Mouse (Mus musculus): ENCODE measurements at regions not wholly inside any gene's neighbourhood (a gene's known extent, or its start where the extent isn't known, plus 50 kb on each side); places are given as distances from the start of the nearest gene placed in this dataset.
"Not testable (repeated sequence)": the region's sequence is repeated elsewhere in the genome, so short reads cannot be mapped to it uniquely, and the experiment has no call there.

DNA sequence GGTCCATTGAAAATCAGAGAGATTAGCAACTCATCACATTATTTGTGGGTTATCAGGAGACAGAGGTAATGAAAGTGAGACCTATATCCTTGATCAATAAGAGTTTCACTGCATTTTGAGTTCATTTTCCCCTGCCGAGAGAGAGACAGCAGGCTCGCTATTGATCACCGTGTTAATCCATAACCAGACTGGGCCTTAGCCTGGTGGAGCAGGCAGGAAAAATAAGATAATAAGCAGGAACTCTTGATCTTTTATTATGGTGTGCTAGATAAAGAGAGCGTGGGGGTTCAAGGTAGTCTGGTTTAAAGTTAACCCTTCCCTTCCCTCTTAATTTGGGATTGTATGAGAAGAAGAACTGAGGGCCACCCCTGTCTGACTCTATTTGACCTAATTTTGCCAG is 113.3 kb downstream of the Nr2f2 start:
- in situ Hi-C loops (cut with MboI; ENCODE audit: low pct_ligation_motif_present, low pct_unique_long_range_greater_than_20kb, low sequenced_read_pairs) (no loop called here), dilution Hi-C loops (cut with MboI; ENCODE audit: extremely low pct_ligation_motif_present, extremely low pct_unique_long_range_greater_than_20kb, low sequenced_read_pairs) (no loop called here)
- peaks cover 66% of the 10 kb centered on the region for H3K9me3 ChIP-seq (replicated peaks; ENCODE audit: low read length)
- no peaks in the 10 kb centered on the region for H3K27me3 ChIP-seq (replicated peaks)
- H3K36me3 ChIP-seq (replicated peaks in 1 of 2; ENCODE audit: control insufficient read depth in 1 of 2, insufficient read depth in 1 of 2, low read length in 1 of 2) = no peaks in the 10 kb centered on the region
- TF ChIP-seq MYC (IDR thresholded peaks at IDR 0.05; ENCODE audit: low read depth, low read length) = no peak
- no peak for TF ChIP-seq MEF2A (IDR thresholded peaks at IDR 0.05; ENCODE audit: borderline replicate concordance, low read depth, low read length)
- no peak for TF ChIP-seq ELF1 (IDR thresholded peaks at IDR 0.05; ENCODE audit: low read depth, low read length)
- no peak for TF ChIP-seq SIN3A (IDR thresholded peaks at IDR 0.05; ENCODE audit: low read length)
- TF ChIP-seq MXI1 (IDR thresholded peaks at IDR 0.05; ENCODE audit: low read depth, low read length) = no peak
- no peak for TF ChIP-seq CHD1 (IDR thresholded peaks at IDR 0.05; ENCODE audit: low read depth, low read length)
- TF ChIP-seq BHLHE40 (IDR thresholded peaks at IDR 0.05; ENCODE audit: low read depth, low read length) = no peak
- no peak for TF ChIP-seq POLR2A (IDR thresholded peaks at IDR 0.05; ENCODE audit: low read depth, low read length)
- TF ChIP-seq RAD21 (IDR thresholded peaks at IDR 0.05; ENCODE audit: low read depth, low read length) = no peak
- TF ChIP-seq ZC3H11A (IDR thresholded peaks at IDR 0.05; ENCODE audit: low read depth, low read length) = no peak
- no peak for TF ChIP-seq MAFK (IDR thresholded peaks at IDR 0.05; ENCODE audit: insufficient replicate concordance, low read length)
- TF ChIP-seq MAX (IDR thresholded peaks at IDR 0.05; ENCODE audit: low read length) = no peak
- TF ChIP-seq JUND (conservative IDR thresholded peaks at IDR 0.05; ENCODE audit: low read depth, low read length) = no peak
- no peak for TF ChIP-seq TBP (conservative IDR thresholded peaks at IDR 0.05; ENCODE audit: low read depth, low read length)
- no peak for TF ChIP-seq E2F4 (IDR thresholded peaks at IDR 0.05; ENCODE audit: insufficient replicate concordance, low read depth, low read length)
- no peak for TF ChIP-seq UBTF (IDR thresholded peaks at IDR 0.05; ENCODE audit: low read depth, low read length)
- no peak for TF ChIP-seq CHD2 (IDR thresholded peaks at IDR 0.05; ENCODE audit: low read length)
- no peak for TF ChIP-seq CTCF (conservative IDR thresholded peaks at IDR 0.05 in 1 of 2, IDR thresholded peaks at IDR 0.05 in 1 of 2; ENCODE audit: low read depth in 2 of 2, low read length in 2 of 2)
- no peak overlapping the region for H3K4me3 ChIP-seq (replicated peaks in 1 of 3; ENCODE audit: low read depth in 2 of 3, low read length in 2 of 3, poor library complexity in 1 of 3)
- no peak overlapping the region for H3K4me2 ChIP-seq (ENCODE audit: insufficient read depth, low read depth, poor library complexity, severe bottlenecking)
- H3K79me2 ChIP-seq (replicated peaks; ENCODE audit: control insufficient read depth, extremely low read depth, insufficient read depth, poor library complexity, severe bottlenecking) = no peaks in the 10 kb centered on the region
- DNase-seq (ENCODE audit: extremely low read depth) = no peak
- no peaks in the 10 kb centered on the region for H3K4me1 ChIP-seq (ENCODE audit: control insufficient read depth in 1 of 2, insufficient read depth in 2 of 2)
- no peak overlapping the region for H3K27ac ChIP-seq (ENCODE audit: insufficient read depth, low read depth)
- H3K9ac ChIP-seq (ENCODE audit: insufficient read depth, low read depth) = no peak overlapping the region

DNA sequence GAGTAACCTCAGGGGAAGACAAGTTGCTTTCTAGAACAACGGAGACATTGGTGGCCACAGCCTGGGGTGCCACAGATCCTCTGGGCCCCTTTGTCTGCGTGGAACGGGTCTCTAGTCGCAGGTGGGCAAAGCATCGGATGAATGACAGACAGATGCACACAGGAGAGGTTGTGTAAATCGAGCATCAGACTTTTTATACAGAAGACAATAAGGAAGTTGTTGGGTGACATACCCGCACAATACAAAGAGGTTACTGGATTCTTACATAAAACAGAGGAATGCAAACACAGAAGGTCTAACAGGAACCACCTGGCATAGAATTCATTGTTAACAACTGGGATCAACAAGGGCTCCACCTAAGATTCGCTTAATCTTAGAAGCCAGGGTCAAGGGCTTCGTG is 127.5 kb downstream of the Nr2f2 start:
- H3K4me3 ChIP-seq (replicated peaks in 1 of 3; ENCODE audit: low read depth in 2 of 3, low read length in 2 of 3, poor library complexity in 1 of 3); DNase-seq (ENCODE audit: extremely low read depth); H3K27me3 ChIP-seq (replicated peaks); in situ Hi-C loops (cut with MboI; ENCODE audit: low pct_ligation_motif_present, low pct_unique_long_range_greater_than_20kb, low sequenced_read_pairs); H3K4me1 ChIP-seq (ENCODE audit: control insufficient read depth in 1 of 2, insufficient read depth in 2 of 2); H3K79me2 ChIP-seq (replicated peaks; ENCODE audit: control insufficient read depth, extremely low read depth, insufficient read depth, poor library complexity, severe bottlenecking); H3K36me3 ChIP-seq (replicated peaks in 1 of 2; ENCODE audit: control insufficient read depth in 1 of 2, insufficient read depth in 1 of 2, low read length in 1 of 2); H3K9ac ChIP-seq (ENCODE audit: insufficient read depth, low read depth); H3K27ac ChIP-seq (ENCODE audit: insufficient read depth, low read depth); H3K4me2 ChIP-seq (ENCODE audit: insufficient read depth, low read depth, poor library complexity, severe bottlenecking); dilution Hi-C loops (cut with MboI; ENCODE audit: extremely low pct_ligation_motif_present, extremely low pct_unique_long_range_greater_than_20kb, low sequenced_read_pairs): not testable (repeated sequence)
- peaks cover 29% of the 10 kb centered on the region for H3K9me3 ChIP-seq (replicated peaks; ENCODE audit: low read length)

All from CH12.LX (cell line).